Mouse (Mus musculus): Measurements from ENCODE around the gene Cct7.

DNA sequence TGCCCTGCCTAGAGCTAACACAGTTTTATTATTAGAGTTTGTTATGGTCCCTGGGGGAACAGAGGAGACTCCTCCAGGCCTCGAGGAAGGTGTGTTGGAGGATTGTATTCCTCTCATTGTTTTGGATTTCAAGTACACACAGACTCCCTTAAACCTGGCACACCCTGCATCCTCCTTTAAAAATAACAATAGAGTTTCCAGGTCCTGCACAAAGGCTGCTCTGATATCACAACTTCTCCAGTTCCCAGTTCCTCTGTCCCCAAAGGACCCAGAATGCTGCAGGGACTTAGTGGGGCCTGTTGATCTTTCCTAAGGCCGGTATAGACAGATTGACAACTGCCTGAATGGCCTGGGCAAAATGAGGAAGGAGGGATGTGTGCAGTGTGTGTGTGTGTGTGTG, 48.7 kb upstream of the Cct7 start:
- TF ChIP-seq CTCF (IDR thresholded peaks at IDR 0.05; ENCODE audit: control insufficient read depth, insufficient read depth, insufficient replicate concordance, low read depth, low read length) (no peak), POLR2A (IDR thresholded peaks at IDR 0.05; ENCODE audit: control insufficient read depth, low read depth, low read length) (no peak)
